Mouse (Mus musculus) kidney, embryonic 14.5 days (tissue): Measurements from ENCODE around the gene Olfr1133. TPM values are rescaled to one million over a fixed set of nuclear protein-coding genes. Genes with fewer than 3 reads are reported as not detected.
"Not testable (repeated sequence)": the region's sequence is repeated elsewhere in the genome, so short reads cannot be mapped to it uniquely, and the experiment has no call there.

ENCODE experiments used
- ATAC-seq: fragments of 200-750 bp; cut with Nextera tagmentation; 2 replicates; pipeline ENCODE4 v1.8.0; 2017; ENCODE audit warnings: moderate number of reproducible peaks, mild to moderate bottlenecking, moderate TSS enrichment, moderate library complexity; ENCODE audit not compliant: low FRiP score, low TSS enrichment
- H3K27ac ChIP-seq: fragments of 300-500 bp; sonication (generic); 2 replicates; pipeline ENCODE4 v1.5.1; 2014; ENCODE audit warnings: low read depth, mild to moderate bottlenecking, low read length, moderate library complexity, mixed read lengths
- H3K27me3 ChIP-seq: fragments of 300-500 bp; sonication (generic); 2 replicates; pipeline ENCODE4 v1.6.1; 2014; ENCODE audit warnings: mild to moderate bottlenecking, low read length; ENCODE audit not compliant: control insufficient read depth, insufficient read depth
- H3K36me3 ChIP-seq: fragments of 300-500 bp; sonication (generic); 2 replicates; pipeline ENCODE4 v1.6.1; 2014; ENCODE audit warnings: low read length, mixed read lengths; ENCODE audit not compliant: control insufficient read depth, insufficient read depth
- H3K4me1 ChIP-seq: fragments of 300-500 bp; sonication (generic); 2 replicates; pipeline ENCODE4 v1.6.1; 2014; ENCODE audit warnings: low read length, mixed read lengths; ENCODE audit not compliant: control insufficient read depth, insufficient read depth
- H3K4me2 ChIP-seq: fragments of 300-500 bp; sonication (generic); replicated peaks from 2 replicates; pipeline ENCODE4 v1.6.1; 2014; ENCODE audit warnings: low read depth, mild to moderate bottlenecking, low read length
- H3K4me3 ChIP-seq: fragments of 300-500 bp; sonication (generic); 2 replicates; pipeline ENCODE4 v1.5.1; 2014; ENCODE audit warnings: mild to moderate bottlenecking, low read length
- H3K9ac ChIP-seq: fragments of 300-500 bp; sonication (generic); 2 replicates; pipeline ENCODE4 v1.6.1; 2014; ENCODE audit warnings: low read depth, mild to moderate bottlenecking, low read length, moderate library complexity
- H3K9me3 ChIP-seq: fragments of 300-500 bp; sonication (generic); 2 replicates; pipeline ENCODE4 v1.6.1; 2016; ENCODE audit warnings: low read length; ENCODE audit not compliant: control insufficient read depth
- WGBS: fragments of 180-500 bp; shearing (Covaris S2); extraction: QIAGEN DNeasy Blood & Tissue Kit; methylation state at CpG from one replicate; pipeline ENCODE4 v1.1.7; 2014; 5-methylcytosine and 5-hydroxymethylcytosine counted together
- polyA plus RNA-seq: library from polyadenylated mRNA; unstranded; fragments of >200 nt; fragmentation: Nextera tagmentation; extraction: Ambion mirVana; gene quantifications from 2 replicates; pipeline ENCODE4 v1.2.1, GENCODE M21; 2014

The Olfr1133 gene
- polyA plus RNA-seq: not detected in 2 replicates

GRCm38 (mm10) chr2:87647274-87647673, at the start of gene Olfr1133:
Olfr1133 (minus strand) TSS chr2:87647374.
- H3K4me2 ChIP-seq: no peak within 1 kb of the TSS
- ATAC-seq: no peak
- H3K9me3 ChIP-seq: no peaks in the 10 kb centered on the region
- no peak within 1 kb of the TSS for H3K27ac ChIP-seq
- H3K36me3 ChIP-seq: no peaks in the 10 kb centered on the region
- no peaks in the 10 kb centered on the region for H3K4me1 ChIP-seq
- no peaks in the 10 kb centered on the region for H3K27me3 ChIP-seq
- no peak within 1 kb of the TSS for H3K4me3 ChIP-seq
- H3K9ac ChIP-seq: no peak within 1 kb of the TSS

DNA sequence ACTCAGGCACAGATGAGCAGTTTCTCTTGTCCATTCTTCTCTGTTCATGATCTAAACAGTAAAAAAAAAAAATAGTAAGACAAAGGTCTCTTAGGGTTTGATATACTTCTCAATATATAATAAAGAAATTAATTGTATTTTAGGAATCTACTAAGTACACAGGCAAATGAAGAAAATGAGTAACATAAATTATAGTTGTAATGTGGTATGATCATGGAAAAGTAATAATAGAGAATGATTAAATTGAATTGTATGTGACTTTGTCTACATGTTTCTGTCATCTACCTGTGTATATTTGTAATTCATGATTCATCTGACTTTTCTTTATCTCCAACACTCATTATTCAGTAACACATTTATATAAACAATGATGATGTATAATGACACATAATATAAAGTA, 46.7 kb upstream of the Olfr1133 start, which contains the start of gene Olfr1136:
Olfr1136 (minus strand) TSS at position 101 of the 400 bp plus-strand sequence.
- no peak within 1 kb of the TSS for H3K4me3 ChIP-seq
- no peaks in the 10 kb centered on the region for H3K36me3 ChIP-seq
- no peak for ATAC-seq
- no peak within 1 kb of the TSS for H3K4me2 ChIP-seq
- no peak within 1 kb of the TSS for H3K27ac ChIP-seq
- no peaks in the 10 kb centered on the region for H3K9me3 ChIP-seq
- H3K4me1 ChIP-seq: no peaks in the 10 kb centered on the region
- H3K27me3 ChIP-seq: no peaks in the 10 kb centered on the region
- no peak within 1 kb of the TSS for H3K9ac ChIP-seq

DNA sequence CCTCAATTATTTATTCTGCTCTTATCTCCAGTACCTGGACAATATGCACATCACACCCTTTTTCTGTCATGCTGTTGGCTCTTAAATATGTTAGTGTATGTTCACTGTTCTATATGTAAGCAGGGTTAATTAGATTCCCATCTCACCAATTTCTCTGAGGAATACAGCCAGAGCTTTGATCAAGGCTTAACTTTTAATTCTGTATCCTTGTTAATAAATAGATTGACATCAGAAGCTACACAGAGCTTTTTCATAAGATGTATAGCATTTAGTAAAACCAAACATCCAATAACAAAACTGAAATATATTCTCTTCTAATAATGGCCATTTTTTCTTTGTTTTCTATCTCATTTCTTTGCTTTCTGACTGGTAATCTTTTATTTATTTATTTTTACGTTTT, 26.4 kb upstream of the Olfr1133 start, which contains the start of gene Olfr1135:
Olfr1135 (minus strand) TSS at position 101 of the 400 bp plus-strand sequence.
- Histone ChIP-seq H3K27me3 (no peaks in the 10 kb centered on the region), H3K36me3 (no peaks in the 10 kb centered on the region), H3K4me2 (no peak within 1 kb of the TSS), H3K27ac (no peak within 1 kb of the TSS), H3K9me3 (no peaks in the 10 kb centered on the region), H3K9ac (no peak within 1 kb of the TSS), H3K4me1 (no peaks in the 10 kb centered on the region), H3K4me3 (no peak within 1 kb of the TSS)
- no peak for ATAC-seq
- WGBS: 13% methylated on average over 1 of the region's 1 CpGs

GRCm38 (mm10) chr2:87658360-87658759, 11.2 kb upstream of the Olfr1133 start, which contains the start of gene Olfr1134:
Olfr1134 (minus strand) TSS chr2:87658460.
- H3K4me2 ChIP-seq: no peak within 1 kb of the TSS
- H3K27me3 ChIP-seq: no peaks in the 10 kb centered on the region
- WGBS: 91% methylated on average over 2 of the region's 2 CpGs
- ATAC-seq: no peak
- H3K9me3 ChIP-seq: no peaks in the 10 kb centered on the region
- H3K9ac ChIP-seq: no peak within 1 kb of the TSS
- no peaks in the 10 kb centered on the region for H3K36me3 ChIP-seq
- no peak within 1 kb of the TSS for H3K27ac ChIP-seq
- no peak within 1 kb of the TSS for H3K4me3 ChIP-seq
- no peaks in the 10 kb centered on the region for H3K4me1 ChIP-seq

- no peaks in the 10 kb centered on the region for H3K36me3 ChIP-seq
- no peak for ATAC-seq
- no peaks in the 10 kb centered on the region for H3K27me3 ChIP-seq
- H3K9ac ChIP-seq: no peak overlapping the region
- no peaks in the 10 kb centered on the region for H3K4me1 ChIP-seq
- no peak overlapping the region for H3K4me2 ChIP-seq
- H3K9me3 ChIP-seq: no peaks in the 10 kb centered on the region
- H3K27ac ChIP-seq: no peak overlapping the region
- H3K4me3 ChIP-seq: no peak overlapping the region
Observed at GRCm38 (mm10) chr2:87642441-87642840, 4.7 kb downstream of the Olfr1133 start.

- H3K9ac ChIP-seq: no peak within 1 kb of the TSS
- H3K4me2 ChIP-seq: no peak within 1 kb of the TSS
- no peaks in the 10 kb centered on the region for H3K9me3 ChIP-seq
- H3K4me3 ChIP-seq: no peak within 1 kb of the TSS
- no peaks in the 10 kb centered on the region for H3K27me3 ChIP-seq
- no peak within 1 kb of the TSS for H3K27ac ChIP-seq
- no peaks in the 10 kb centered on the region for H3K36me3 ChIP-seq
- H3K4me1 ChIP-seq: no peaks in the 10 kb centered on the region
- ATAC-seq: no peak
Observed at GRCm38 (mm10) chr2:87637435-87637834, 9.7 kb downstream of the Olfr1133 start, which contains the start of gene Olfr1132. Olfr1132 (minus strand) TSS chr2:87637535.

DNA sequence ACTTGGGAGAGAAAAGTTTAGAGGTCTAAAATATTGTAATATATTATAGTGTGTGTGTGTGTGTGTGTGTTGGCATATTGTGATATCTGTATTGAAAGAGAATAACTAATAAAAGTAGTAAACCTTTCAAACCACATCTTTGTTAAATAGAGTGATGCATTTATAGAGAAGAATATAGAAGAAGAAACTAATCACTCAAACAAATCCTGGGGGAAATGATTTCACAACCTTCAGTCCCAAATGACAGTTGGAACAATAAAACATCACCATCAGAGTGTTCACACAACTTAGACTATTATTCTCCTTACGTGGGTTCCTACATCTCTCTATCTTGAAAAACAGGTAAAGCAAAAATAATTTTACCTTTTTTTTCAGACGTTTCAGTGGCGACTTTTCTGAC, 20.4 kb downstream of the Olfr1133 start, which contains the start of gene Olfr1131:
Olfr1131 (plus strand) TSS at position 301 of the 400 bp plus-strand sequence.
- Histone ChIP-seq H3K4me1 (no peaks in the 10 kb centered on the region), H3K27ac (no peak within 1 kb of the TSS), H3K9me3 (no peaks in the 10 kb centered on the region), H3K9ac (no peak within 1 kb of the TSS), H3K36me3 (no peaks in the 10 kb centered on the region), H3K4me2 (no peak within 1 kb of the TSS), H3K27me3 (no peaks in the 10 kb centered on the region), H3K4me3 (no peak within 1 kb of the TSS)
- ATAC-seq: no peak
- 72% methylated on average over 3 of the region's 3 CpGs for WGBS

- not testable (repeated sequence) for ATAC-seq, H3K4me2 ChIP-seq, H3K4me1 ChIP-seq, H3K9ac ChIP-seq, H3K27ac ChIP-seq, H3K36me3 ChIP-seq, H3K4me3 ChIP-seq, H3K27me3 ChIP-seq, H3K9me3 ChIP-seq
Observed at GRCm38 (mm10) chr2:87605912-87606311, 41.3 kb downstream of the Olfr1133 start, which contains the start of gene Olfr1130. Olfr1130 (plus strand) TSS chr2:87606212.
